Mouse (Mus musculus) left cerebral cortex, adult 9 months (tissue): ENCODE results near the gene Sp1.

Experiments
- DNase-seq, 2 experiments: peaks; one replicate each; pipeline ENCODE4 v3.0.0; 2022; ENCODE audit warnings: low spot score in 2 of 2

Sp1 gene

DNA sequence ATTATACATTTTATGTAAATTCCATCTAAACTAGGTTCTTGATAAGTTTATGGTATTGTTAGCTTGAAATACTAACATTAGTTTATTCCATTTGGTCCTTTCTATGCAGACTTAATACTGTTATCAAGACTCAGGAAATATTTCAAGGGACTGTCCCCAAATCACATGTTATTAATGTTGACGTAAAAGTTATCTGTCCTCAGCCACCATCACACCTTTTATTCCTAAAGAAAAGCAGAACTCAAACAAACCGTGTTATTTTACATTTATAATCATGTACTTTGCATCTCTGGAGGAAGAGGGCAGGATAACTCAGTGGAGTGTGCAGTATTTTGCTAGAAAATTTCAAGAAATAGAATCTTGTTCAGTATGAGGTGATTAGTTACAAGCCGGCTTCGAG, 27.2 kb downstream of the Sp1 start:
- DNase-seq, result no peak

DNA sequence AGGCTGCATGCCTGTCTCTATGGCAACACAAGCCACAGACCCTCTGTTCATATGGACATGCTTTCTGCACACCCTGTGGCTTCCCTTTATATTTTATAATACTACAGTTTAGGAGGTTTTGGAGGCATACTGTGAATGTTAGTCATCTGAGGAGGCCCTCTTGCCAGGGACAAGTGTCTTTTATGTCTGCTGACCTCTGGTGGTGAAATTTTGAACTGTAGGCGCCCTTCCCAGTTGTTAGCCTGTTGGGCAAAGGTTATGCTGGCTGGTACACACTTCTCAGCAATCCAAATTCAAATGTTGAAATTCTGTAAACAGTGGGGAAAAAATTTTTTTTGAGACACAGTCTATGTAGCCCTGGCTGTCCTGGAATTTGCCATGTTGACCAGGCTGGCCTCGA, 36.5 kb downstream of the Sp1 start:
- peak; percentile 27 to 90 for DNase-seq

DNA sequence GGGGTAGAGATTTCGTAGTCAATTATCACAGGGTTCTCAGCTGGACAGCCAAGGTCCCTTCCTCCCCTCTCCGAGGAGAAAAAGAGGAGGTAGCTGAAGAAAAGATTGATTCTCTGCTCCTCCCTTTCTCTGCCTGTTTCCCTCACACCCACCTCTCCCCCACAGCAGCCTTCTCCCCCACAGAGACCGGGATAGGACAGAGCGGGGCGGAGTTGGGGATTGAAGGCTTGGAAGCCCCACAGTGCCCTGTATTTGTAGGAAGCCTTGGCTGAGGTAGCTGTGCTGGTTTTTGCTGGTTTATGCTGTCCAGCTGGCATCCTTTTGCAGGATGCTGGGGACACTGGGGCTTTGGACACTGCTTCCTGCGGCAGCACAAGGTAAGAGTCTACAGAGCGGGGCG, 39.2 kb downstream of the Sp1 start, which contains the start of gene Amhr2:
TSS of gene Amhr2 (plus strand) at position 222 of the 400 bp plus-strand sequence.
- no peak for DNase-seq

DNA sequence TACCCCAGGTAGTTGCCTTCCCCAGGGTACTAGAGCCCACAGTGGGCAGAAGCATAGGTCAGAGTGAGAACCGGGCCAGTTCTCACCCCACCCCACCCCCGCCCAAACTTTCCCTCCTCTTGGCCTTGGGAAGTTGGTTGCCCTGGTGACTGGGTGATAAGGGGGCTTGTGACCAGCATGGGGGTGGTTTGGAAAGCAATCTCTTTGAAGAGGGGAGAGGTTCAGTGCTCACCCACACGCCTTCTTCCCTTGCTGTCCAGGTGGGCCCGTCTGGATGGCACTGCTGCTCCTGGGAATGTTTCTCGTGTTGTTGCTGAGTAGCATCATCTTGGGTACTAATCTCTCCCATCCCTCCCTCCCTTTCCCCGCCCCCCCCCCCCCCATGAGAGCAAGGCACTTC, 40.5 kb downstream of the Sp1 start:
- DNase-seq, result no peak

DNA sequence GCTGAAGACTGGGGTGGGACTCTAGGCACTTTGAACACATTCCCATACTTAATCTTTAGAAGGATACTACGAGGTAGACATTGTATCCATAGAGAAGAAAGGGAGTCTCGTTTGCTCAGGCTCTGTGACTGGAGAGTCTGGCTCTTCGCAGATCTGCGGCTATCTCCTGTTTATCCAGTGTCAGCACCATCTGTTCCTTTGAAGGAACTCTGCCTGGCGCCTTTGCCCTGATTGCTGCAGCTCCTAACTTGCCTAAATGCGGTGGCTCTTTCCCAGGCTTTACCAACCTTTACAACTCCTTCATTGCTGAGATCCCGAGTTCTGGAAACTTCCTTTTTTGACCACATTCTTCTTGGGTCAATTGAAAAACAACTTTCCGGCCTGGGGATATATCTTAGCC, 43.4 kb downstream of the Sp1 start:
- DNase-seq, result no peak

DNA sequence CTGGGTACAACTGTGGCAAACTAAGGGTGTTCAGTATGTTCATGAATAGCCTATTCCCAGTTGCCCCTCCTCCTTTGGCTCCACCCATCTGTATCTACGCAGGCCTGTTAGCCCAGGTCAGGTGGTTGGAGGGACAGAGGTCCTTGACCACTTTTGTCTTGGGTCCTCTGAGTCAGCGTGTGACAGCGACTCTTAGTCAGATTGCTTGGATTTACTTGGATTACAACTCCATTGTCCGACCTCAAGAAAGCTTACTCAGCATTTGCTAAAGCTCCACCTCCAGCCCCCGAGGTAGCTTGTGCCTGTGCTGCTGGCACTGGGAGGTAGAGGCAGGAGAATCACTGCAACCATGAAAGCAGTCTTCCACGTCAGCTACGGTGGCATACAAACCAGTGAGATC, 45.0 kb downstream of the Sp1 start:
- no peak for DNase-seq

DNA sequence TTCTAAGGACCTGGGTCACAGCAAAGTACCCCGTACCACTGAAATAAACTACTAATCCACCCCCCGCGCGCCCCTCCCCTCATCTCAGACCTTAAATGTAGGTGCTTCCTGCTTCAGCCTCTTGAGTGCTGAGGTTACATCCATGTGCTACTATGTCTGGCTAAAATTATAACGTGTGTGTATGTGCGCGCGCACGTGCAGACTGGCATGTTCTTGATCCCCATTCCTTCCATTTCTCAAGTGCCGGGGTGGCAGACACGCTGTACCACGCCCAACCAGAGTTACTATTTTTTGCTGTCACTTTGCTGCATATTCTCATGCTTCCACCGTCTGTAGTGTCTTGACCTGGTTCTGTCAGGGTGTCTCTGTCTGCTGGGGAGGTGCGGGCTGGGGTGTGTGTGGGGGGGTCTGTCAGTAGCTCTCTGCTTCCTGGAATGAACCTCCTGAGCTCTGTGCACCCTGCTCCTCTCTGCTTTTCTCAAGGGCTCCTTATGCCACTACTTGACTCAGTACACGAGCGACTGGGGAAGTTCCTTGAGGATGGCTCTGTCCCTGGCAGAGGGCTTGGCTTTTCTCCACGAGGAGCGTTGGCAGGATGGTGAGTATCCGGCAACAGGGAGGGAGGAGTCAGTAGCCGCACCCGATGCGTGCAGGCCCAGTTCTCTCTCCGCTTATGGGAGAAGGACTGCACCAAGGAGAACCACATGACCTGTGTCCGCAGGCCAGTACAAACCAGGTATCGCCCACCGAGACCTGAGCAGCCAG, 45.9 kb downstream of the Sp1 start:
- DNase-seq, result peak in 1 of 2 experiments; percentile 39

DNA sequence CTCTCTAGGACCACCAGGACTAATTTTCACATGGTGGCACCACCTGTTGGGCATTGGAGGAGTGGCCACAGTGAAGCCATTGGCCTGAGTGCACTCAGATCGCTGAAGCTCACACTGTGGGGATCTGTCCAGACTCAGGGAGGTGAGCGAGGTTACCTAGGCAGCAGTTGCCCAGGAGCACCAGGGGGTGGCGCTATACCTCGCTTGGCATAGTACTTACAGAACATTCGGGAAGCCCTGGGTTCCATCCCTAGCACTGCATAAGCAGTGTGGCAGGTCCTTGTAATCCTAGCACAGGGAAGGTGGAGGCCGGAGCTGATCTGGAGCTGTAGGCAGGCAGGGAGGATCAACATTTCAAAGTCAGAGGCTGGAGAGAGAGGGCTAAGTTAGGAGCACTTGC, 50.0 kb downstream of the Sp1 start:
- no peak for DNase-seq

DNA sequence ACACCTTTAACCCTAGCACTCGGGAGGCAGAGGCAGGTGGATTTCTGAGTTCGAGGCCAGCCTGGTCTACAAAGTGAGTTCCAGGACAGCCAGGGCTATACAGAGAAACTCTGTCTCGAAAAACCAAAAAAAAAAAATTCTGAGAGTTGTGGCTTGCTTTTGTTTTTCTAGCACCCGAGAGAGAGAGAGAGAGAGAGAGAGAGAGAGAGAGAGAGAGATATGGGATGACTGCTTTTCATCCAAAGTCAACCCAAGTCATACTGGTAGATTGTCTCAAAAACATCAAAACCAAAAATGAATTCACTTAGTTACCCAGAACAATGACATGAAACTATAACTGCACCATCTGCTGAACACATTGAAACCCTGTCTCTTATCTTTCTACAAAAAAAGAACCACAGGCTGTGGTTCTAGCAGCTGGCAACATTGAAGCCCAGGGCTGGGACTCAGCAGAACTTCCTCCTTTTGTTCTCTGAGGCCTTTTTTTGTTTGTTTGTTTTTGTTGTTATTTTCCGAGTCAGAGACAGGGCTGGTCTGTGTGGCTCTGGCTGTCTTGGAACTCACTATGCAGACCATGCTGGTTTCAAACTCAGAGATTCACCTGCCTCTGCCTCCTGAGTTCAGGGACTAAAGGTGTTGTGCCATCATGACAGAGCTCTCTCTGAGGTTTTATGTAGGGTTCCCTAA, 52.2 kb downstream of the Sp1 start:
- no peak for DNase-seq

DNA sequence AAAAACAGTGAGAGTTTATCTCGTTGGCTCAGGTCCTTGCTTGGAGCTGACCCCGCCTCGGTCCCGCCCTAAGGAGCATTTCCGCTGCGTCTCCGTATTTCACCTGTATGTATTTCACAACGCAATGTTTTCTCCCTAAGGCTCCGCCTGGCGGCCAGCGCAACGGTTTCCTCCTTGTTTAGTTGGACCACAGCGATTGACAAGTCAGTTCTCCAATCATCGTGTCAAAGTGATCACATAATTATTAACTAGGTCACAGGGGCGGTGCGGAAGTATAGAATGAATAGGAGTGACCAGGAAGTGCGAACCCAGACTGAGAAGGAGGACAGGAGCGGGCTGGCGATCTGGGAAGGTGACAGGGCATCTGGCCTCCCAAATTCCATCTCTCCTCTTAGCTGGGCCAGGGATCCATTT, 53.0 kb downstream of the Sp1 start, which contains the start of gene Prr13:
TSS of gene Prr13 (plus strand) at position 125 of the 414 bp plus-strand sequence.
- peak; percentile 85 to 97 for DNase-seq

DNA sequence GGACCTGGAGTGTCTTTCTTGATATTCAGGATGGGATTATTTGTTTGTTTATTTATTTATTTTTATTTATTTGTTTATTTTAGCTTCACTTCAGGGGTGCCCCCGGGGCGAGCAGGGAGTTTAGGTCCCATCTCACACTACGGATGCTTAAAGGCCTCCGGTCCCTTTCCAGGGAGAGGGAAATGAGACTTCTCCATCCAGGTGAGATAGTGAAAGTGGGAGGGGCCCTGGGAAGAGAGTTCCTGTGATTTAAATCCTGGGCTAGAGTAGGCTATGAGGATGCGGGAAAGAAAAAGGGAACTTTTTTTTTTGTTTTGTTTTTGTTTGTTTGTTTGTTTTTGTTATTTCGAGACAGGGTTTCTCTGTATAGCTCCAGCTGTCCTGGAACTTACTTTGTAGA, 53.4 kb downstream of the Sp1 start:
- no peak for DNase-seq

DNA sequence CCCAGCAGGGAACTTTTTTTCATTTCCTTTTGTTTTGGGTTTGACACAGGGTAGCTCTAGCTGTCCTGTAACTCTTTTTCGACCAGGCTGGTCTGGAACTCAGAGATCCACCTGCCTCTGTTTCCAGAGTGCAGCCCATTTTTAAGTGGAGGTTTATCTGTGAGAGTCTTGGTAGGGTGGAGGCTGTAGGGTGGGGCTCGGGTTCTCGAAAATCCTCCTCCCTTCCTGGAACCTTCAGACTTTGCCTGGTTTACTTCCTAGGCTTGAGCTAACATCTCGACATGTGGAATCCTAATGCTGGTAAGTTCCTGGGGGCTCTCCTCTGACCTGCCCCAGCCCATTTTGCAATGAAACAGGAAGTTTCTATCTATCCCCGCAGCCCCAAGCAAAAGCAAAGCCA, 53.9 kb downstream of the Sp1 start:
- no peak for DNase-seq

DNA sequence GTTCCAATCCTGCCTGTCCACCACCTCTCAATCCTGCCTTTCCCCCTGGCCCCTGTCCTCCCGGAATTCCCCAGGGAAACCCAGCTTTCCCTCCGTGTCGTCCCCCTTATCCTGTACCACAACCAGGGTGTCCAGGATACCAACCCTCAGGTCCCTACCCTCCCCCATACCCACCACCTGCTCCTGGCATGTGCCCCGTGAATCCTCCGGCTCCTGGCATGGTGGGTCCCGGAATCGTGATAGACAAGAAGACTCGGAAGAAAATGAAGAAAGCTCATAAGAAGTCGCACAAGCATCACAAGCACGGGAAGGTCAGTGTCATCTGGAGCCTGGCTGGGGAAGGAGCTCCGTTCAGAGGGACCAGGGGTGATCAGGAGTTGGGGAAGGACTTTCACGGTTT, 54.5 kb downstream of the Sp1 start:
- no peak for DNase-seq

DNA sequence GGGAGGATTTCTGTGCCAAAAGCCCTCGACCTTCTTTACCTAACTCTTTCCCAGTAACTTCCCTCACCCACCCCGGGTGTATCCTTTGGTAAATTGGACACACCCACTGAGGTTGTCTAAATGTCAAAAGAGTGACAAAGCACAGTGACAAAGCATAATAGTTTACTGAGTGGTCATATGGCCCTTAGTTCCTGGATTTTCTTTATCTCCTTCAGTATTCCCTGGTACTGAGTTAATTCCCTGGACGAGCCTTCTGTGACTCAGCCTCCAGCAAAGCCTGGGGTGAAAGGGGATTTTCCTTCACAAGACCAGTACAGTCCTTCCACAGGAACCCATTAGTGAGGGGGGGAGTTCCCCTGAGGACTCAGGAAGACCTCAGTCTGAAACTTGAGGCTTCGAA, 55.0 kb downstream of the Sp1 start:
- no peak for DNase-seq

DNA sequence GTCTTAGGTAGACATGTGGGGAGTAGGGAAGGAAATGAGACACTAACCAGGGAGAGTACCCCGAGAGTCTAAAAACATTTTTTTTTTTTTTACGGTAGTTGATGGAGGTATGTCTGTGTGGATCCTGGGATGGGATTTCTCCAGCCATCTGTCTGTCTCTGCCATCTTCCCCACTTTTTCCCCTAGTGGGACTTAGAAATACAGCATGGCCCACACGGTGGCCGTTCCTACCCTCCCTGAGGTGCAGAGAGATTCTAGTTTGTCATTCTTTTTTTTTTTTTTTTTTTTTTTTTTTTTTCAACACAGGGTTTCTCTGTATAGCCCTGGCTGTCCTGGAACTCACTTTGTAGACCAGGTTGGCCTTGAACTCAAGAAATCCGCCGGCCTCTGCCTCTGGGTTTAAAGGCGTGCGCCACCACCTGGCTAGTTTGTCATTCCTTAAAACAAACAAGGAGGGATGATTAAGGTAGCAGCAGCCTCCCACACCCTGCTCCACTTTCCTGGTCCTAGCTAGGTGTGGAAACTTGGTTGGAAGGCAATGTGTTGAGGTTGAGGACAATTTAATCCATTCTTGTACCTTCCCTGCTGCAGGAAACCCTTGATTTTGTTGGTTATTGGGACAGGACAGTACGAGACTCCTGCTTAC, 55.6 kb downstream of the Sp1 start:
- no peak for DNase-seq

DNA sequence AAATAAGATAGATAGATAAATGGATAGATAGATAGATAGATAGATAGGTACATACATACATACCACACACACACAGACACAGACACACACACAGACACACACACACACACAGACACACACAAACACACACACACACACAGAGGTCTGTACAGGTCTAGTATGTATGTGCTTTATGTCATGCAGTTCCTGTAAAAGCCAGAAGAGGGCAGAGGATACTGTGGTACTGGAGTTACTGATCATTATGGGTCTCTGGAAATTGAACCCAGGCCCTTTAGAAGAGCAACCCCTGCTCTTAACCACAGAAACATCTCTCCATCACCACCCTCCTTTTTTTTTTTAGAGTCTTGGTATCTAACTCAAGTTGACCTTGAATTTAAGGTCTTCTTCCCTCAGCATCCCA, 57.7 kb downstream of the Sp1 start:
- no peak for DNase-seq

DNA sequence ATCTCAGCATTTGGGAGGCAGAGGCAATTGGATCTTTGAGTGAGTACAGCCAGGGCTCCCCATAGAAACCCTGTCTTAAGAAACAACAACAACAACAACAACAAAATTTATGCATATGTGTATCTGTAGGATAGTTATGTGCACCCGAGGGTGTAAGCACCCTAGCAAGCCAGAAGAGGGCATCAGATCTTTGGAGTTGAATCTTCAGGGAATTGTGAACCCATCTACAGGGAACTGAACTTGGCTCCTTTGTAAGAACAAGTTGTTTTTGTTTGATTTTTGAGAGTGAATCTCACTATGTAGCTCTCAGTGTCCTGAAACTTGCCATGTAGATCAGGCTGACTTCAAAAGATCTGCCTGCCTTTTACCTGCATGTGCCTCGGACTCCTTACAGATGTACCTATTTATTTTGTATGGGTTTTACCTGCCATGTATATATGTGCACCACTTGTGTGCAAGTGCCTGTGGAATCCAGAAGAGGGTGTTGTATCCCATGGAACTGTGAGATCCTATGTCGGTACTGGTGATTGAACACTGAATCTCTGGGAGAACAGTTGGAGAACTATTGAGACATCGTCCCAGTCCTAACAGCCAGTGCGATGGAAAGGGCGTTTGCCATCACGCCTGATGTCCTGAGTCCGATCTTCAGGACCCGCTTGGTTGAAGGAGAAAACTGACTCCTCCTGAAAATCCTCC, 62.9 kb downstream of the Sp1 start:
- no peak for DNase-seq

DNA sequence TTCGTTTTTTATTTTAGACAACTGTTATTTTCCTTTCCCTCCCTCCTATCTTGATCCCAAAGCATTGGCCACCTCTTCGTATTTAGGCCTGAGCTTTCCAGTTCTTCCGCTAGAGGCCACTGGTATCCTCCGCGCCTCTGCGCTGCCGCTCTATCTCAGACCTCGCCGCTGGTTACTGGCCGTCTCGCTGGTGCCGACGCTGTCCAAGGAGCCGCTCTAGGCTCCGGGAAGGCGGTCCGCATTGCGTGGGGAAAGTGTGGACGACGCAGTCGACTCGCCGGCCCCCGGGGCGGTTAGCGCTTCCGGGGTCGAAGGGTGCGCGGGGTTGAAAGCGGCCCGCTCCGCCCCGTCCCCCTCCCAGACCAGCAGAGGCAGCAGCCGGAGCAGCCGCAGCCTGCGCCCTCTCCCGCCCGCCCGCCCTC, 64.3 kb downstream of the Sp1 start, which contains the start of gene Pcbp2:
TSS of gene Pcbp2 (plus strand) at position 357 of the 422 bp plus-strand sequence.
- DNase-seq, result peak; percentile 89 to 96

DNA sequence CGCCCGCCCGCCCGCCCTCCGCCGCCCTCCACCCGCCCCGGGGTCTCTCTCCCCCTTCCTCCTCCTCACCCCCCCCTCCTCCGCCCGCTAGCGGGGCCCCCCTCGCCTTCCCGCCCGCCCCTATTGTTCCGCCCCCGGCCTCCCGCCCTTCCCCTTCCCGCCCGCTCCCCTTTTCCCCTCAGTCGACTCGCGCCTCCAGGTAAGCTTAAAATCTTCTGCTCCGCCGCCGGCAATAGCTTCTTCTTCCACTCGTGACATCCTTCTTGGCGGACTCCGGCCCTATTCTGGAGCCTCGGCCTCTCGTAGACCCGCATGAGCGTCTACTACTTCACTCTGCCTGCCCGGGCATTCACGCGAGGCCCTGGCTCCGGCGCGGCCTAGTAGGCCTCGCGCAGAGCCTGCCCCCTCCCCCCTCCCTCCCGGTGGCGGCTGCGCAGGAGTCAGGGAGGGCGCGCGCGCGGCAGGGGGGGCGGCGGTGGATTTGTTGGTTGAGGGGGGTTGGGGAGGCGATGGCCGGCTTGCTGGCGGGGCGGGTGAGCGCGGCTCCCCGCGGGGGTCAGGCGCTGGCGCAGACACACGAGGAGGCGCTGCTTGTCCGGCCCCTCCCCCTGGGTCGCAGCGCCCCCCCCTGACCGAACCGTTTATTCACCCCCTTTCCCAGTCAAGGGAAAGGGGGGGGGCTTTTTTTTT, 64.8 kb downstream of the Sp1 start:
- DNase-seq, result peak; percentile 23 to 67

DNA sequence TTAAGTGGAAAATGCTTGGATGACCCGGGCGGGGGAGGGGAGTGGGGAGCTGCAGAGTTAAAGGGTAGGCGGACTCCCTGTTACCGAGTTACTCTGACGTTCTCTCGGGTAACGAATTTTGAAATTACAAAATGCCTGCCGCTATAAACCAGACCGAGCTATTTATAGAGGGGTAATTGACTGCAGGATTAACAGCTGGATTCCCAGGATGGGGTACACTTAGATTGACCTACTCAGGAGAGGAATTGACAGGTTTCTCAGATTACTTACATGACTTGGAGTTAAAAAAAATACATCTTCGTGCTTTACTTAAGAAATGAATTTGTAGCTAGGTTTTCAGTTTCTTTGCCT, 65.3 kb downstream of the Sp1 start:
- no peak for DNase-seq

DNA sequence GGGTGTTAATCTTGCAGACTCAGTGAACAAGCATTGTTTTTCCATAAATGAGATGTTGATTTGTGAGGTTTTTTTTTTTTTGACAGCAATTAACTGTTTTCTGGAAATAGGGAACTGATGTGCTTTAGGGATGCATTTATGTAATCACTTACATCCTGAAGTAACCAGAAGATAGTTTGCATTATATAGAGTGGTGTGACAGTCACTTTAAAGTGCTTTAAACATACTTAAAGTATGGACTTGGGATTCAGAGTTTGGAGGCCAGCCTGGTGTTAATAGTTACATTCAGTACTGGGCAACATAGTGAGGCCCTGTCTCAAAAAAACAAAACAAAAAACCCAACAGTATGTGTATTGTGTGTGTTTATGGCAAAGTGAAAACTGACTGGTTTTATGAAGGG, 65.8 kb downstream of the Sp1 start:
- no peak for DNase-seq

DNA sequence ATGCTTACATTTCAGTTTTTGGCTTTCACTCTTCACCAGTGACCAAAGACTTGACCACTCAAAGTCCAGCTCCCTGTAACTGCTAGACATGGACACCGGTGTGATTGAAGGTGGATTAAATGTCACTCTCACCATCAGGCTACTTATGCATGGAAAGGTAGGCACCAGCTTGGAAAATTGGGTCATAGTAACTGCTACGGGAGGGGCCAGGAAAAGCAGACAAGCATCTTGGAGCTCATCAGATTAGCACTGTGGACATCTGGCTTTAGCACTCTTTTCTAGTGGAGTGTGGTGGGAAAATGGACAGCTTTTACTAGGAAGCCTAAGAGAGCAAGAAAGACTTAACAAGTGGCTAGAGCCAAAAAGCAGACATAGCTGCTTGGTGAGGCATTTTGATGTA, 67.3 kb downstream of the Sp1 start:
- no peak for DNase-seq
